Mouse (Mus musculus) heart, adult 2 months (tissue): ENCODE data around the gene Med27.

ENCODE experiments used
- CTCF ChIP-seq: fragments of 200-600 bp; IDR thresholded peaks from 2 replicates; pipeline ENCODE4 v1.8.1; 2022; ENCODE audit warnings: antibody characterized with exemption, mild to moderate bottlenecking, moderate library complexity
- POLR2A ChIP-seq: fragments of 200-500 bp; IDR thresholded peaks from 2 replicates; pipeline ENCODE4 v1.6.1; 2011; ENCODE audit warnings: mild to moderate bottlenecking, low read depth, low read length, control low read depth; ENCODE audit not compliant: insufficient read depth

DNA sequence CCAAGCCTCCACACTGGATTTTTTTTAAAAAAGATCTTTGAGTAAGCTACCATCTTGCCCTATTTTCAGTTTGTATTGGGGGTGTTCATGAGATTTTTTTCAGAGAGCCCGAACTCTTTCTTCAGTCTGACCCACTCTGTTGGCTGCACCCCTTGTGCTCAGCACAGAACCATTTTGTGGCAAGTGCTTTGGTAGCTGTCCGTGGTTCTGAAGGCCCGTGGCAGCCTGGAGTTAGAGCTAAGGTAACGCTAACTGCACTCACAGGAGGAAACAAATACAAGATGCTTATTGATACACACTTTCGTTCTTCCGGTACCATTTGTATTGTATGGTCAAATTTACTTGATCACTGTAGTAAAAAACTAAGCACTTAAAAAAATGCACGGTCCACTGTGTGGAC is 36.7 kb upstream of the Med27 start:
- no peak for TF ChIP-seq POLR2A
- no peak for TF ChIP-seq CTCF
